Mouse (Mus musculus) adrenal gland, postnatal 36 days (tissue): ENCODE measurements at regions not wholly inside any gene's neighbourhood (a gene's known extent, or its start where the extent isn't known, plus 50 kb on each side); places are given as distances from the start of the nearest gene placed in this dataset. TPM values are rescaled to one million over a fixed set of nuclear protein-coding genes. Genes with fewer than 3 reads are reported as not detected.

Source experiments
- microRNA-seq: library from miRNA; unstranded; fragments of <30 nt; microRNA quantifications from one replicate; pipeline ENCODE4 v1.2.0, GENCODE M21; 2021

Small RNA genes in the stretch of these regions (microRNA-seq; reads per million reads assigned to microRNA genes)
- gene Gm22466 (not detected), gene Gm23490 (not detected), gene Gm23873 (not detected), gene Gm23917 (not detected), gene Gm23962 (not detected), gene Gm25533 (not detected), gene Mir344 (not detected), gene Mir344b (0.75 reads per million), gene Mir344c (not detected), gene Mir344d-1 (not detected), gene Mir344d-2 (not detected), gene Mir344d-3 (not detected), gene Mir344e (not detected), gene Mir344h-1 (not detected), gene Mir344h-2 (not detected)
